Mouse (Mus musculus) heart, postnatal 0 days (tissue): ENCODE data around the gene Pds5a. TPM values are rescaled to one million over a fixed set of nuclear protein-coding genes. Genes with fewer than 3 reads are reported as not detected.
"Not testable (repeated sequence)": the region's sequence is repeated elsewhere in the genome, so short reads cannot be mapped to it uniquely, and the experiment has no call there.

Source experiments
- ATAC-seq: fragments of 200-750 bp; cut with Nextera tagmentation; 2 replicates; pipeline ENCODE4 v1.8.0; 2017; ENCODE audit warnings: low read depth, moderate number of reproducible peaks, moderate library complexity; ENCODE audit not compliant: insufficient read depth
- DNase-seq: peaks from one replicate; pipeline ENCODE4 v3.0.0-alpha.2; 2016; ENCODE audit warnings: low spot score
- H3K27ac ChIP-seq: fragments of 300-500 bp; sonication (generic); 2 replicates; pipeline ENCODE4 v1.5.1; 2014; ENCODE audit warnings: low read depth, mild to moderate bottlenecking
- H3K27me3 ChIP-seq: fragments of 300-500 bp; sonication (generic); 2 replicates; pipeline ENCODE4 v1.6.1; 2014; ENCODE audit warnings: low read length, mixed read lengths; ENCODE audit not compliant: control insufficient read depth, insufficient read depth
- H3K36me3 ChIP-seq: fragments of 300-500 bp; sonication (generic); replicated peaks from 2 replicates; pipeline ENCODE4 v1.6.1; 2014; ENCODE audit warnings: low read length, mixed read lengths; ENCODE audit not compliant: control insufficient read depth, insufficient read depth
- H3K4me1 ChIP-seq: fragments of 300-500 bp; sonication (generic); 2 replicates; pipeline ENCODE4 v1.6.1; 2014; ENCODE audit warnings: antibody characterized with exemption; ENCODE audit not compliant: control insufficient read depth, insufficient read depth
- H3K4me2 ChIP-seq: fragments of 300-500 bp; sonication (generic); 2 replicates; pipeline ENCODE4 v1.6.1; 2014; ENCODE audit warnings: low read depth, mild to moderate bottlenecking, low read length, moderate library complexity
- H3K4me3 ChIP-seq: fragments of 300-500 bp; sonication (generic); 2 replicates; pipeline ENCODE4 v1.5.1; 2014; ENCODE audit warnings: low read depth, low read length
- H3K9ac ChIP-seq: fragments of 300-500 bp; sonication (generic); replicated peaks from 2 replicates; pipeline ENCODE4 v1.6.1; 2014; ENCODE audit warnings: low read depth, low read length, mixed read lengths
- H3K9me3 ChIP-seq: fragments of 300-500 bp; sonication (generic); replicated peaks from 2 replicates; pipeline ENCODE4 v1.6.1; 2016; ENCODE audit warnings: low read length; ENCODE audit not compliant: control insufficient read depth
- CTCF ChIP-seq: IDR thresholded peaks from 2 replicates; pipeline ENCODE4 v1.5.1; 2016; ENCODE audit warnings: antibody characterized with exemption, control low read depth, low read depth
- EP300 ChIP-seq: IDR thresholded peaks from 2 replicates; pipeline ENCODE4 v1.6.1; 2016; ENCODE audit warnings: antibody characterized with exemption, low read depth
- WGBS: fragments of 180-500 bp; shearing (Covaris S2); extraction: QIAGEN DNeasy Blood & Tissue Kit; methylation state at CpG from one replicate; pipeline ENCODE4 v1.1.7; 2014; 5-methylcytosine and 5-hydroxymethylcytosine counted together
- polyA plus RNA-seq: library from polyadenylated mRNA; unstranded; fragments of >200 nt; fragmentation: Nextera tagmentation; extraction: Ambion mirVana; gene quantifications from 2 replicates; pipeline ENCODE4 v1.2.1, GENCODE M21; 2015
- total RNA-seq: library from RNA; depleted of rRNA; stranded (reverse); fragments of >200 nt; gene quantifications from 2 replicates; pipeline ENCODE4 v1.2.3, GENCODE M21; 2014; ENCODE audit warnings: low replicate concordance

Pds5a gene
- total and polyA plus RNA-seq, 2 experiments from 2014 or later: 15.4 to 91.3 TPM

GRCm38 (mm10) chr5:65724311-65725054, 26.4 kb upstream of the Pds5a start:
- peak overlapping the region; percentile 65 for H3K4me2 ChIP-seq
- WGBS: 2% methylated on average over 23 of the region's 23 CpGs
- TF ChIP-seq CTCF: peak; percentile 36
- TF ChIP-seq EP300: no peak
- peak overlapping the region; percentile 50 for H3K9ac ChIP-seq
- no peaks in the 10 kb centered on the region for H3K27me3 ChIP-seq
- peak; percentile 70 for DNase-seq
- H3K9me3 ChIP-seq: no peaks in the 10 kb centered on the region
- H3K36me3 ChIP-seq: no peaks in the 10 kb centered on the region
- H3K4me1 ChIP-seq: no peaks in the 10 kb centered on the region
- ATAC-seq: peak; percentile 88
- H3K4me3 ChIP-seq: peak overlapping the region; percentile 46
- peak overlapping the region; percentile 87 for H3K27ac ChIP-seq

DNA sequence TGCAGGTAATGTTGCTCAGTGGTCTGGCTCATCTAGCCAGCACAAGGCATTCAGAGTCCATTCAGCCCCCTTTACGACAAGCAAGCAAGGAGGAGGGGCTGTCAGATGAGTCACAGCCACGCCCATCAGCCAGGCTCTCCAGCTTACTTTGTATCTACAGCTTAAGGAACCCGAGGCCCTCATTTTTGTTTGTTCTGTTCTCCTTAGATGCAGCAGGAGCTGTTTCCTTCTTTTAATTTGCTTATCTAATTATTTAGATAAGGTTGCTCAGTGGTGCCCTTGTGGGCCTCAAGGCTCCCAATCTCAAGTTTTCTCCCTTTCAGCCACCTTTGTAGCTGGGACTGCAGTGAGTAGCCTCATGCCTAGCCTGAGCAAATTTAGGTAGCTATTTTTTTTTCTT, 20.3 kb upstream of the Pds5a start:
- no peak overlapping the region for H3K27ac ChIP-seq
- 20% methylated on average over 3 of the region's 3 CpGs for WGBS

DNA sequence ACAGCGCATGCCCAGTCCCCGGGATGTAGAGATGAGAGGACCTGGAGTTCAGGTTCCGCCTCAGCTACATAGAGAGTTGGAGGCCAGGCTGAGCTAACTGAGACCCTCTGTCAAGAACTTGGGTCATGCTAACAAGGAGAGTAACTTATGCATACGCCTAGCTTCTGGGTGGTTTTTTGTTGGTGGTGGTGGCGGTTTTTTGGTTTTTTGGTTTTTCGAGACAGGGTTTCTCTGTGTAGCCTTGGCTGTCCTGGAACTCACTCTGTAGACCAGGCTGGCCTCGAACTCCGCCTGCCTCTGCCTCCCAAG, 19.8 kb upstream of the Pds5a start:
- not testable (repeated sequence) for ATAC-seq, H3K9ac ChIP-seq, H3K9me3 ChIP-seq, DNase-seq, H3K4me3 ChIP-seq, H3K27me3 ChIP-seq, H3K36me3 ChIP-seq, H3K4me1 ChIP-seq, H3K4me2 ChIP-seq
- H3K27ac ChIP-seq: peak overlapping the region; percentile 34; the same call in 1 of the 2 replicates
- WGBS: 90% methylated on average over 8 of the region's 8 CpGs

More for the DNA sequence above, 20.3 kb upstream of the Pds5a start:
- no peak overlapping the region for H3K9ac ChIP-seq
- H3K36me3 ChIP-seq: no peaks in the 10 kb centered on the region
- DNase-seq (no peak), ATAC-seq (no peak)
- TF ChIP-seq CTCF (no peak), EP300 (no peak)
- no peaks in the 10 kb centered on the region for H3K27me3 ChIP-seq
- H3K9me3 ChIP-seq: no peaks in the 10 kb centered on the region
- H3K4me1 ChIP-seq: no peaks in the 10 kb centered on the region
- H3K4me2 ChIP-seq: no peak overlapping the region
- no peak overlapping the region for H3K4me3 ChIP-seq

DNA sequence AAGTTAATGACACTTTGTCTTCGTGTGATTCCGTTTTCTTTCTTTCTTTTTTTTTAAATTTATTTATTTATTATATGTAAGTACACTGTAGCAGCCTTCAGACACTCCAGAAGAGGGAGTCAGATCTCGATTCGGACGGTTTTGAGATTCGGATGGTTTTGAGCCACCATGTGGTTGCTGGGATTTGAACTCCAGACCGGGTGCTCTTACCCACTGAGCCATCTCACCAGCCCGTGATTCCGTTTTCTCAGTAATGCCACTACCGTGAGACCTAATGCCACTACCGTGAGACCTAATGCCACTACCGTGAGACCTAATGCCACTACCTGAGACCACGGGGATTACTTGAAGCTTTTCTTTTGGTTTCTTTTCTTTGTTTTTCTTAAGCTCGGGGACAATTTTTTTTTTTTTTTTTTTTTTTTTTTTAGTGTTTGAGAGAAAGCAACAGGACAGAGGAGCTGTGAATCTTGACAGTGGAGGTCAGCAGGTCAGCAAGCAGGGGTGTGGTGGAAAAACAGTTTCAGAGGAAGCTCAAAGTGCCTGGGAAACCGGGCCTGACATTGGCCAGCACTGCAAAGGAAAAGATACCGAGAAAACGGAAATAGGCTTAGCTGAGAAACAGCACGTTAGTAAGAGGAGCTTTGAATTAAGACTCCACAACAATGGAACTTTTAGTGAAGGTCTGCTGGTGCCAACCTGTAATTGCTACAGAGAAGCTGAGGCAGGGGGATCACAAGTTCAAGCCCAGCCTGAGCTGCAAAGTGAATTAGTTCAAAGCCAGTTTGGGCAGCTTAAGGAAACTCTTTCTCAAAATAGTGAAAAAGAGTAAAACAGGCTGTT, 19.2 kb upstream of the Pds5a start:
- TF ChIP-seq EP300 (no peak), CTCF (no peak)
- Histone ChIP-seq H3K9ac (no peak overlapping the region), H3K4me1 (no peaks in the 10 kb centered on the region), H3K4me3 (no peak overlapping the region), H3K27me3 (no peaks in the 10 kb centered on the region), H3K27ac (peak overlapping the region; percentile 34; the same call in 1 of the 2 replicates), H3K9me3 (no peaks in the 10 kb centered on the region), H3K36me3 (no peaks in the 10 kb centered on the region), H3K4me2 (no peak overlapping the region)
- DNase-seq: peak; percentile 28
- 72% methylated on average over 18 of the region's 18 CpGs for WGBS
- peak; percentile 53; the same call in 1 of the 2 replicates for ATAC-seq

GRCm38 (mm10) chr5:65715084-65715483, 17.0 kb upstream of the Pds5a start:
- Histone ChIP-seq H3K4me3 (no peak overlapping the region), H3K4me2 (no peak overlapping the region), H3K27me3 (no peaks in the 10 kb centered on the region), H3K36me3 (no peaks in the 10 kb centered on the region), H3K27ac (no peak overlapping the region), H3K9me3 (no peaks in the 10 kb centered on the region), H3K4me1 (no peaks in the 10 kb centered on the region), H3K9ac (no peak overlapping the region)
- no peak for ATAC-seq
- TF ChIP-seq EP300 (no peak), CTCF (no peak)
- DNase-seq: no peak
- 87% methylated on average over 6 of the region's 6 CpGs for WGBS
